In genomic region chr3:21809769-21810470, GRCm38 (mm10) we compare ENCODE assay signal across 10 mouse cellular contexts.
DNase-seq lines count a peak whose midpoint lies in the region; ATAC-seq and TF ChIP-seq lines count a peak whose summit lies in the region.
"Had no signal": no experiment of that assay in that cellular context is flagged by ENCODE, and none has a peak within 500 bp of the region (broad histone marks: within the 10 kb centered on the region; RNA-seq: fewer than 3 reads in every experiment).

No protein-coding gene starts in this region.

- intact Hi-C loops in gastrocnemius, adult 2 months (cut with DNase I): no loop called here
- intact Hi-C loops in heart, postnatal 25 days (cut with DNase I): no loop called here

- no peak overlapping the region for H3K9ac ChIP-seq in intestine, embryonic 15.5 days
- H3K9ac ChIP-seq in intestine, postnatal 0 days (ENCODE audit: low read depth, low read length): no peak overlapping the region
- H3K9ac ChIP-seq in forebrain, embryonic 12.5 days: no peak overlapping the region
- no peak overlapping the region for H3K9ac ChIP-seq in limb, embryonic 12.5 days (replicated peaks)
- no peak overlapping the region for H3K9ac ChIP-seq in neural tube, embryonic 14.5 days (replicated peaks; ENCODE audit: low read depth, low read length)
- H3K9ac ChIP-seq: embryonic facial prominence, embryonic 15.5 days had no signal

- H3K4me2 ChIP-seq in intestine, embryonic 15.5 days (replicated peaks): no peak overlapping the region
- no peak overlapping the region for H3K4me2 ChIP-seq in intestine, postnatal 0 days (replicated peaks; ENCODE audit: low read depth)
- H3K4me2 ChIP-seq in forebrain, embryonic 12.5 days: no peak overlapping the region; the same call in 1 of the 2 replicates
- H3K4me2 ChIP-seq in limb, embryonic 12.5 days: no peak overlapping the region
- H3K4me2 ChIP-seq in neural tube, embryonic 14.5 days (ENCODE audit: low read depth, low read length): no peak overlapping the region
- H3K4me2 ChIP-seq: embryonic facial prominence, embryonic 15.5 days had no signal

- no peak for TF ChIP-seq CTCF in intestine, postnatal 0 days (IDR thresholded peaks at IDR 0.05; ENCODE audit: low read depth)
- TF ChIP-seq CTCF in gastrocnemius, adult 2 months (IDR thresholded peaks at IDR 0.05): no peak

- no peak for ATAC-seq in intestine, embryonic 15.5 days
- ATAC-seq in intestine, postnatal 0 days: no peak
- ATAC-seq in forebrain, embryonic 12.5 days (ENCODE audit: low FRiP score): peak; percentile 92
- peak; percentile 78 for ATAC-seq in limb, embryonic 12.5 days (ENCODE audit: insufficient number of reproducible peaks, insufficient read depth, low FRiP score, low TSS enrichment, low read depth)
- ATAC-seq in neural tube, embryonic 14.5 days (ENCODE audit: low read depth): peak; percentile 93

- H3K36me3 ChIP-seq in intestine, embryonic 15.5 days: no peaks in the 10 kb centered on the region
- no peaks in the 10 kb centered on the region for H3K36me3 ChIP-seq in intestine, postnatal 0 days (ENCODE audit: control insufficient read depth, insufficient read depth)
- no peaks in the 10 kb centered on the region for H3K36me3 ChIP-seq in forebrain, embryonic 12.5 days (replicated peaks)
- H3K36me3 ChIP-seq in limb, embryonic 12.5 days: no peaks in the 10 kb centered on the region
- H3K36me3 ChIP-seq in neural tube, embryonic 14.5 days (ENCODE audit: control insufficient read depth, insufficient read depth, low read length): no peaks in the 10 kb centered on the region
- H3K36me3 ChIP-seq: embryonic facial prominence, embryonic 15.5 days had no signal

- H3K27me3 ChIP-seq in intestine, embryonic 15.5 days (replicated peaks): no peaks in the 10 kb centered on the region
- no peaks in the 10 kb centered on the region for H3K27me3 ChIP-seq in intestine, postnatal 0 days (replicated peaks; ENCODE audit: control insufficient read depth, insufficient read depth, low read length)
- no peaks in the 10 kb centered on the region for H3K27me3 ChIP-seq in forebrain, embryonic 12.5 days
- no peaks in the 10 kb centered on the region for H3K27me3 ChIP-seq in limb, embryonic 12.5 days
- H3K27me3 ChIP-seq in neural tube, embryonic 14.5 days (ENCODE audit: control insufficient read depth, insufficient read depth, low read length): no peaks in the 10 kb centered on the region
- H3K27me3 ChIP-seq: embryonic facial prominence, embryonic 15.5 days had no signal

- no peak for DNase-seq in lung, postnatal 4 days
- no peak for DNase-seq in gastrocnemius, adult 2 months
- DNase-seq in heart, postnatal 25 days (ENCODE audit: low spot score): no peak
- DNase-seq: lung, postnatal 10 days had no signal

- no peaks in the 10 kb centered on the region for H3K4me1 ChIP-seq in intestine, embryonic 15.5 days (replicated peaks)
- no peaks in the 10 kb centered on the region for H3K4me1 ChIP-seq in intestine, postnatal 0 days (replicated peaks; ENCODE audit: control insufficient read depth, insufficient read depth, low read length)
- H3K4me1 ChIP-seq in forebrain, embryonic 12.5 days: peaks cover 14% of the 10 kb centered on the region
- peaks cover 21% of the 10 kb centered on the region for H3K4me1 ChIP-seq in limb, embryonic 12.5 days (replicated peaks)
- no peaks in the 10 kb centered on the region for H3K4me1 ChIP-seq in neural tube, embryonic 14.5 days (ENCODE audit: control insufficient read depth, insufficient read depth, low read length)

- no peak overlapping the region for H3K4me3 ChIP-seq in intestine, embryonic 15.5 days (replicated peaks)
- H3K4me3 ChIP-seq in intestine, postnatal 0 days (ENCODE audit: low read depth, low read length): no peak overlapping the region
- H3K4me3 ChIP-seq in forebrain, embryonic 12.5 days (replicated peaks): no peak overlapping the region
- H3K4me3 ChIP-seq in limb, embryonic 12.5 days (replicated peaks): no peak overlapping the region
- no peak overlapping the region for H3K4me3 ChIP-seq in neural tube, embryonic 14.5 days (ENCODE audit: low read depth, low read length)
- H3K4me3 ChIP-seq in gastrocnemius, adult 2 months: no peak overlapping the region
- H3K4me3 ChIP-seq: embryonic facial prominence, embryonic 15.5 days had no signal

- 0 out of 2 replicates have a peak overlapping the region, but pooled peaks have one; percentile 17 for H3K27ac ChIP-seq in intestine, embryonic 15.5 days
- no peak overlapping the region for H3K27ac ChIP-seq in intestine, postnatal 0 days (ENCODE audit: low read depth, low read length)
- H3K27ac ChIP-seq in forebrain, embryonic 12.5 days: peak overlapping the region; percentile 68
- peak overlapping the region; percentile 62 for H3K27ac ChIP-seq in limb, embryonic 12.5 days
- H3K27ac ChIP-seq in neural tube, embryonic 14.5 days (ENCODE audit: low read depth, low read length): no peak overlapping the region
- H3K27ac ChIP-seq in gastrocnemius, adult 2 months: no peak overlapping the region
- H3K27ac ChIP-seq: embryonic facial prominence, embryonic 15.5 days had no signal

- H3K9me3 ChIP-seq in intestine, embryonic 15.5 days: no peaks in the 10 kb centered on the region
- H3K9me3 ChIP-seq in intestine, postnatal 0 days (ENCODE audit: control insufficient read depth): no peaks in the 10 kb centered on the region
- no peaks in the 10 kb centered on the region for H3K9me3 ChIP-seq in forebrain, embryonic 12.5 days
- H3K9me3 ChIP-seq in limb, embryonic 12.5 days: no peaks in the 10 kb centered on the region
- H3K9me3 ChIP-seq in neural tube, embryonic 14.5 days (ENCODE audit: control insufficient read depth, low read length): no peaks in the 10 kb centered on the region
- H3K9me3 ChIP-seq: embryonic facial prominence, embryonic 15.5 days had no signal

- 15% methylated on average over 2 of the region's 2 CpGs for WGBS in intestine, embryonic 15.5 days
- 38% methylated on average over 2 of the region's 2 CpGs for WGBS in intestine, postnatal 0 days
- WGBS in forebrain, embryonic 12.5 days: 2% methylated on average over 2 of the region's 2 CpGs
- 6% methylated on average over 2 of the region's 2 CpGs for WGBS in limb, embryonic 12.5 days
- WGBS in neural tube, embryonic 14.5 days: 1% methylated on average over 2 of the region's 2 CpGs

Comparison
In these comparisons a context has a peak if more than half of its experiments do, and no peak if none do; other contexts are left out.
1. H3K27ac ChIP-seq: peak in intestine, embryonic 15.5 days (single experiment), forebrain, embryonic 12.5 days (single experiment) and limb, embryonic 12.5 days (single experiment); none in intestine, postnatal 0 days (single experiment), neural tube, embryonic 14.5 days (single experiment) and gastrocnemius, adult 2 months (single experiment).
2. ATAC-seq: peak in forebrain, embryonic 12.5 days (single experiment), limb, embryonic 12.5 days (single experiment) and neural tube, embryonic 14.5 days (single experiment); none in intestine, embryonic 15.5 days (single experiment) and intestine, postnatal 0 days (single experiment).